Mouse (Mus musculus) hindbrain, embryonic 13.5 days (tissue): ENCODE results near the gene Ihh. TPM values are rescaled to one million over a fixed set of nuclear protein-coding genes. Genes with fewer than 3 reads are reported as not detected.

Experiments
- ATAC-seq: fragments of 200-750 bp; cut with Nextera tagmentation; 2 replicates; pipeline ENCODE4 v1.8.0; 2017; ENCODE audit warnings: moderate TSS enrichment; ENCODE audit not compliant: low FRiP score
- H3K27ac ChIP-seq: fragments of 300-500 bp; sonication (generic); 2 replicates; pipeline ENCODE4 v1.5.1; 2015; ENCODE audit warnings: inconsistent platforms, mild to moderate bottlenecking, moderate library complexity
- H3K27me3 ChIP-seq: fragments of 300-500 bp; sonication (generic); 2 replicates; pipeline ENCODE4 v1.6.1; 2015; ENCODE audit warnings: mild to moderate bottlenecking, inconsistent platforms
- H3K36me3 ChIP-seq: fragments of 300-500 bp; sonication (generic); 2 replicates; pipeline ENCODE4 v1.6.1; 2015; ENCODE audit warnings: mild to moderate bottlenecking, inconsistent platforms
- H3K4me1 ChIP-seq: fragments of 300-500 bp; sonication (generic); replicated peaks from 2 replicates; pipeline ENCODE4 v1.6.1; 2015; ENCODE audit warnings: inconsistent platforms
- H3K4me2 ChIP-seq: fragments of 300-500 bp; sonication (generic); 2 replicates; pipeline ENCODE4 v1.6.1; 2015; ENCODE audit warnings: inconsistent platforms, mild to moderate bottlenecking, moderate library complexity
- H3K4me3 ChIP-seq: fragments of 300-500 bp; sonication (generic); 2 replicates; pipeline ENCODE4 v1.5.1; 2015; ENCODE audit warnings: mild to moderate bottlenecking, inconsistent platforms
- H3K9ac ChIP-seq: fragments of 300-500 bp; sonication (generic); 2 replicates; pipeline ENCODE4 v1.6.1; 2015; ENCODE audit warnings: mild to moderate bottlenecking, inconsistent platforms
- H3K9me3 ChIP-seq: fragments of 300-500 bp; sonication (generic); 2 replicates; pipeline ENCODE4 v1.6.1; 2016; ENCODE audit warnings: inconsistent platforms
- WGBS: fragments of 180-500 bp; shearing (Covaris S2); methylation state at CpG from one replicate; pipeline ENCODE4 v1.1.7; 2015; 5-methylcytosine and 5-hydroxymethylcytosine counted together
- polyA plus RNA-seq: library from polyadenylated mRNA; unstranded; fragments of >200 nt; fragmentation: Nextera tagmentation; extraction: Ambion mirVana; gene quantifications from 2 replicates; pipeline ENCODE4 v1.2.1, GENCODE M21; 2015

Gene Ihh
- polyA plus RNA-seq = 0.14 and 0.21 TPM in 2 replicates

DNA sequence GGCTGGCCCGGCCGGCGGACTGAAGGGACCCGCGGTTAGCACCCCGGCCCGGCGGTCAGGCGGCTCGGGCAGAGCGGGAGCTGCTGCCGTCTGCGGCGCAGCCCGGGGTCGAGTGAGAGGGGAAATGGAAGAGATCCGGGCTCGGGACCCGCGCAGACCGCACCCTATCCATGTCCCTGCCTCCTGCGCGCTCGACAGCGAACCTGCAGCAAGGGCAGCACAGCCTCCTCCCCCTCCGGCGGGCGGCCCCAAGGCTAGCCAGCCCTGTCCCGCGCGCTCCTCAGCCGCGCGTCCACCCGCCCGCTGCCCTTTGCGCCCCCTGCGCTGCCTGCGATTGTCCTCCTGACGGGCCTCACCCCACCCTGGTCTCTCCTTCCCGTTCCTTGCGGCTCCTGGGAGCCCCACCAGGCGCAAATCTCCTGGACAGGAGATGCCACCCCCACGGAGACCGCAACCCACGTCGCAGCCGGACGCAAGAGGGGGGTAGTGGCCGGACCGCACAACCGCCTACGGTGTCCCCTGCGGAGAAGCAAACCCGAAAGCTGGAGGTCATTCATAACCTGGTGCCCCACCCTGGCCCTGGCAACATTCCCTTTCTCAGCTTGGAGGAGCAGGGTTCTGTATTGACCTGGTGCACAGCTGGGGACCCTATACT is at the start of gene Ihh:
Gene Ihh (minus strand): TSS at position 117 of the 655 bp plus-strand sequence.
- Histone ChIP-seq H3K36me3 (no peaks in the 10 kb centered on the region), H3K9ac (peak within 1 kb of the TSS; percentile 56), H3K27ac (no peak within 1 kb of the TSS), H3K4me1 (peaks cover 43% of the 10 kb centered on the region), H3K4me3 (peak within 1 kb of the TSS; percentile 39), H3K4me2 (peak within 1 kb of the TSS; percentile 58), H3K9me3 (no peaks in the 10 kb centered on the region), H3K27me3 (peaks cover 95% of the 10 kb centered on the region)
- ATAC-seq = no peak
- WGBS = 1% methylated on average over 53 of the region's 55 CpGs

DNA sequence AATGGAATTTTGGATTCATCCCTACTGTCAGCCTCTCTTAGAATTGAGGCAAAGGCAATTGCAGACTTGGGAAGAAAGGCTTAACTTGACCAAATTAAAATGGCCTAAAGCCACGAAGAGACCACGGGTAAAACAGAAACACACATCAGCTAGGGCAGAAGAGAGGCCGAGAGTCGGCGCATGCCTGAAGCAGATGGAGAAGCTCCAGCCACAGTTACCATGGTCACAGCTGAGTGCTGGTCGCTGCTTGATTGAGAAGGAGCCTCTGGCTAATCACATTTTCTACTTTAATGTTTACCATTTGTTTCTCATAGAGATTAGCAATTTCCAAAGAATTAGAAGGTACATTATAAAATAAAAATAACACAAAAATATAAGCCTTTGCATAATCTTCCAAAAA is 49.7 kb upstream of the Ihh start:
- no peaks in the 10 kb centered on the region for H3K9me3 ChIP-seq
- no peak overlapping the region for H3K9ac ChIP-seq
- no peak overlapping the region for H3K4me2 ChIP-seq
- H3K4me3 ChIP-seq = no peak overlapping the region
- peaks cover 8% of the 10 kb centered on the region; the same call in 1 of the 2 replicates for H3K27me3 ChIP-seq
- H3K4me1 ChIP-seq = no peaks in the 10 kb centered on the region
- no peak for ATAC-seq
- H3K36me3 ChIP-seq = no peaks in the 10 kb centered on the region
- no peak overlapping the region for H3K27ac ChIP-seq
- WGBS = 72% methylated on average over 6 of the region's 6 CpGs

DNA sequence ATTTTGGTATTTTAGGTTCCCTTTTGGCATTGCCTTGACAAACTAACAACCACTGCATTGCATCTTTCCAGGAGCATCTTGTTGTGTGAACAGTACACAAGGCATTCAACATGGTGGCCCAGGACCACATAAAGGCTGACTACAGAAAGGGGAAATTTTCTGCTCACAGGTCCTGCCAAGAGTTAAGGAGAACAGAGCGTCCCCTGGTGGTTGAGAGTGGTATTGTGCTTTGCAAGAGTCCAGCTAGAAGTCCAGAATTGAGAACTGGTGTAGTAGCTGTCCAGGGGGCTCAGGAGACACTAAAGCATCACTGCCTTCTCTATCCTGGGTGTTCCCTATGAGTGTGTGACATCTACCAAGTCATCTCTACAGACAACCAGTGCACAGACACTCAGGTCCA is 49.0 kb upstream of the Ihh start:
- Histone ChIP-seq H3K27ac (no peak overlapping the region), H3K9me3 (no peaks in the 10 kb centered on the region), H3K4me1 (no peaks in the 10 kb centered on the region), H3K4me3 (no peak overlapping the region), H3K36me3 (no peaks in the 10 kb centered on the region), H3K4me2 (no peak overlapping the region), H3K9ac (no peak overlapping the region), H3K27me3 (0 out of 2 replicates have a peak, but pooled peaks cover 4% of the 10 kb centered on the region)
- WGBS = 8% methylated on average over 1 of the region's 1 CpGs
- ATAC-seq = no peak

DNA sequence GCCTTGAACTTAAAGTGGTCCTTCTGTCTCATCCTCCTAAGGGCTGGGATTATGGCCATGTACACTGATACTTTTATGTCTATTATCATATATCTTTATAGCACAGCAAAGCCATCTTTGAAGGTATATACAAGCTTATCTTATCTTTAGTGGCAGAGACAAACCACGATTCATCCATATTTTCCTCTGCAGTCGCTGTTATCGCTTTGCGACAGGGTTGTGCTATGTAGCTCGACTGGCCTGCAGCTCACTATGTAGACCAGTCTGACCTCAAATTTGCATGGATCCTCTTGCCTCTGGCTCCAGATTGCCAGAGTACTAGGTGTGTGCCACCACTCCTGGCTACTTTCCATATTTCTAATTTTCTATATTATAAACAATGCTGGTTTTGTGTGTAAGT is 47.7 kb upstream of the Ihh start:
- ATAC-seq = no peak

DNA sequence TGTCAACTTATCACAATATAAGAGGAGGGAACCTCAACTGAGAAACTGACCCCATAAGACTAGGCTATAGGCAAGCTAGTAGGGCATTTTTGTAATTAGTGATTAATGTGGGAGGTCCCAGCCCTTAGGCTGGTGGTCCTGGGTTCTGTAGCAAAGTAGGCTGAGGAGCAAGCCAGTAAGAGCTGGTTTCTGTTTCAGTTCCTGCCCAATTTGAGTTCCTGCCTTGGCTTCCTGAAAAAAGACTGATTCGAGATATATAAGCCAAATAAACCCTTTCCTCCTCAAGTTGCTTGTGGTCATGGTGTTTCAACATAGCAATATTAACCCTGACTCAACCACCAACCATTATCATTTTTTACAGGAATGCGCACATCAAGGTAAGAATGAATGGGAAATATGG is 45.8 kb upstream of the Ihh start:
- H3K9me3 ChIP-seq = no peaks in the 10 kb centered on the region
- H3K4me2 ChIP-seq = no peak overlapping the region
- ATAC-seq = no peak
- no peak overlapping the region for H3K4me3 ChIP-seq
- no peaks in the 10 kb centered on the region for H3K36me3 ChIP-seq
- no peaks in the 10 kb centered on the region for H3K27me3 ChIP-seq
- no peak overlapping the region for H3K27ac ChIP-seq
- H3K9ac ChIP-seq = no peak overlapping the region
- WGBS = 82% methylated on average over 2 of the region's 2 CpGs
- H3K4me1 ChIP-seq = no peaks in the 10 kb centered on the region

More for the DNA sequence above, 47.7 kb upstream of the Ihh start:
- Histone ChIP-seq H3K27ac (no peak overlapping the region), H3K4me2 (no peak overlapping the region), H3K36me3 (no peaks in the 10 kb centered on the region), H3K9me3 (no peaks in the 10 kb centered on the region), H3K27me3 (0 out of 2 replicates have a peak, but pooled peaks cover 3% of the 10 kb centered on the region), H3K4me1 (no peaks in the 10 kb centered on the region), H3K9ac (no peak overlapping the region), H3K4me3 (no peak overlapping the region)
- 88% methylated on average over 5 of the region's 5 CpGs for WGBS

DNA sequence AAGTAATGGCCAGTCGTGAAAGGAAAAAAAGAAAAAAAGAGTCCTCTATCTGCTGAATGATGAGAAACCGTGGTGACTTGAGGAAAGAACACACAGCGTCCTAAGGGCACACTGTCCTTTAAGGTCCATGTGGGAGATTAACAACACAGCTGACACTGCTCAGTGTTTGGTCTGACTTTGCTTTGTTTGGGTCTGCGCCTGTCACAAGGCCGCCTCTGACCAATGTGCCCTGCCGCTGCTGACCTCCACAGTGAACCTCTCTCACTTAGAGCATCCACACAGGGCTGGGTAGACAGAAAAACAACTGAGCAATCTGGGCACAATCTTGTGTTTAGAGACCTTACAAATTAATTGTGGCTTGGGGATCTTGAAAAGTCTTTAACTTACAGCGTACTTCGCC is 25.5 kb upstream of the Ihh start:
- Histone ChIP-seq H3K36me3 (no peaks in the 10 kb centered on the region), H3K27me3 (no peaks in the 10 kb centered on the region), H3K9ac (no peak overlapping the region), H3K4me1 (peaks cover 10% of the 10 kb centered on the region), H3K9me3 (no peaks in the 10 kb centered on the region), H3K4me2 (no peak overlapping the region), H3K4me3 (no peak overlapping the region), H3K27ac (no peak overlapping the region)
- ATAC-seq = no peak
- WGBS = 84% methylated on average over 8 of the region's 8 CpGs

DNA sequence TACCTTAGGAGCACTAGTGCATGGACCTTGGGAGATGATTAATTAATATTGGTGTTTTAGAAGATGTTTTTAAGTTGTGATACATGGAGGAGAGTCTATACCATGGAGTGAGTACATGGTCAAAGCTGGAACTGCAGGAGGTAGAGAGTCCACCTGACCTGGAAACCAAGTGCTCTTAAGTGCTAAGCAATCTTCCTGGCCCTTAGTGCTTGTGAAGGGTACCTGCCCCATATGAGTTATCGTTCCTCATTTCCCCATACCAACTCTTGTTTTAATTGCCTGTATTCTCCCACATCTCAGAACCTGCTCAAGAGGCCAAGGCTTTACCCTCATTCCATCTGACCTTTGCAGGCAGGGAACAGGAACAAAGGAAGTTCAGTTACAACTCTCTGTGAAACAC is 24.5 kb upstream of the Ihh start:
- Histone ChIP-seq H3K27me3 (no peaks in the 10 kb centered on the region), H3K4me3 (no peak overlapping the region), H3K4me1 (peaks cover 10% of the 10 kb centered on the region), H3K4me2 (no peak overlapping the region), H3K36me3 (no peaks in the 10 kb centered on the region), H3K9ac (no peak overlapping the region), H3K27ac (no peak overlapping the region), H3K9me3 (no peaks in the 10 kb centered on the region)
- 90% methylated on average over 1 of the region's 1 CpGs for WGBS
- no peak for ATAC-seq

DNA sequence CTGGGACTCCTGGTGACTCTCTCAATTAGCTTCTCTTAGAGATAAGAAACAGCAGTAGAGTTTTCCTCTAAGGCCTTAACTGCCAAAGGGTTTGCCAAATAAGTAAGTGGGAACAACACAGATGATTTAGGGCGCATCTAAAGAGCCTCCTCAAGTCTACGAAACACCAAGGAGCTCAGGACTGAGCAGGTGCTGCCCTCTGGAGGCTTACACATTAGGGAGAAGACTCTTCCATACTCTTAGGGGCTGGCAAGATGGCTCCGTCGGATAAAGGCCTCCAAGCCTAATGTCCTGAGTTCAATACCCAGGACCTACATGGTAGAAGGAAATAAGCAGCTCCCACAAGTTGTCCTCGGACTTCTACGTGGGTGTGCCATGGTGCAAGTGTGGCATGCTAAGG is 22.1 kb upstream of the Ihh start:
- no peak for ATAC-seq
- Histone ChIP-seq H3K27me3 (no peaks in the 10 kb centered on the region), H3K9me3 (no peaks in the 10 kb centered on the region), H3K4me1 (peaks cover 5% of the 10 kb centered on the region), H3K27ac (no peak overlapping the region), H3K4me2 (no peak overlapping the region), H3K9ac (no peak overlapping the region), H3K36me3 (no peaks in the 10 kb centered on the region), H3K4me3 (no peak overlapping the region)
- 80% methylated on average over 6 of the region's 6 CpGs for WGBS

DNA sequence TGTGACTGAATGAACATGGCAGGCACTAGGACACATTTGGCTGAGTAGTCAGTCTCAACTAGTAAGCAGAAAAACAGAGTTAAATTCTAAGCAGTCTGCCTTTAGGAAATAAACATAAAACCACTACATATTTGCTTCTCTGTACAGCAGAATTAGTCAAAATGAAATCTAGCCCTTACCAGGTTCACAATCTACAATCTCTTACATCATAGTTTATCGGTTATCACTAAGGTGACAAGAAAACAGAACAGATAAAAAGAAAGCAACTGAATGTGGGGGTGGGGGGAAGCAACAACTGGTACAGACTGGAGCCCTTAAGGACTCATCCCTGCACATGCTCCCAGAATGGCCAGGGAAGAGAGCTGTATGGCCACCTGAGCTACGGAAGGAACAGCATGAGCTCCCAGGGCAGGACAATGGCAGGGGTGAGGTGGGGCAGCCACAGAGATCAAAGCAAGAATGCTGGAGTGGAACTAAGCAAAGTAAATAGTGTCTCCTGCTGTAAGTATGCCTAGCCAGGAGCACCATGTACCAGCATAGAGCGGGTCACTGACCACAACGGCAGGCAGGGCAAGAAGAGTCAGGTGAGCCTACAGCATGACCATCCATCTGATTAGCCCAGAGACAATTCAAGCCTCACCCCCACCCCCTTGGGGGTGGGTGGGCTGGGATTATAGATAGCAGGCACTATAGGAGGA is 20.0 kb upstream of the Ihh start:
- no peak overlapping the region for H3K9ac ChIP-seq
- no peaks in the 10 kb centered on the region for H3K27me3 ChIP-seq
- H3K27ac ChIP-seq = no peak overlapping the region
- no peaks in the 10 kb centered on the region for H3K36me3 ChIP-seq
- no peak for ATAC-seq
- H3K9me3 ChIP-seq = no peaks in the 10 kb centered on the region
- H3K4me3 ChIP-seq = no peak overlapping the region
- 61% methylated on average over 4 of the region's 4 CpGs for WGBS
- no peaks in the 10 kb centered on the region for H3K4me1 ChIP-seq
- no peak overlapping the region for H3K4me2 ChIP-seq

DNA sequence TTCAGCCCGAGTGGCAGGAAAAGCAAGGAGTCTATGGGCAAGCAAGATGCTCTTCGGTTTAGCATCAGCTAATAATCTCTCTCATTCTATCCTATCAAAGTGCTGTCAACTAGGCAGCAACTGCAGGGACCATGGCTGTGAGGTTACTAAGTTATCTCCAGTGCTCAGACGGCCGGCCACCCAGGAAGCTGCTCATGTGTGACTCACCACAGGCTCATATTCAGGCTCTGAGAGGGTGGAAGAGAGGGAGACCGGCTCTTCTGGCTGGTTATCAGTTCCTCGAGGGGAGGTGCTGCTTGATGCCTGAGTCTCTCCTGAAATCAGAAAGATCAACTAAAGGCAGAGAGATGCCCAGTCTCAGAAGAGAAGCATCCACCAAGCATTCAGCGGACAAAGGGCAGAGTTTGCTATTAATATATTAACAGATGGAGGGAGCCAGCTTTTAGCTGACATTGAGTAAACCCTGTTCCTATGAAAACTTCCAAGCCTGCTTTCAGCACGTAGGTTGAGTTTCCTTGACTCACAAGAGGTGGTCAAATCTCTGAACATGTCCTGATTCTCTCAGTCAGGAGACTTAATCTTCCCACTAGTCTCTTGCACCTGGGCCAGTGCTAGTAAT is 16.6 kb upstream of the Ihh start:
- 81% methylated on average over 8 of the region's 8 CpGs for WGBS
- Histone ChIP-seq H3K4me1 (peaks cover 7% of the 10 kb centered on the region), H3K4me2 (no peak overlapping the region), H3K4me3 (no peak overlapping the region), H3K36me3 (no peaks in the 10 kb centered on the region), H3K27me3 (no peaks in the 10 kb centered on the region), H3K9me3 (no peaks in the 10 kb centered on the region), H3K27ac (no peak overlapping the region), H3K9ac (no peak overlapping the region)
- no peak for ATAC-seq

DNA sequence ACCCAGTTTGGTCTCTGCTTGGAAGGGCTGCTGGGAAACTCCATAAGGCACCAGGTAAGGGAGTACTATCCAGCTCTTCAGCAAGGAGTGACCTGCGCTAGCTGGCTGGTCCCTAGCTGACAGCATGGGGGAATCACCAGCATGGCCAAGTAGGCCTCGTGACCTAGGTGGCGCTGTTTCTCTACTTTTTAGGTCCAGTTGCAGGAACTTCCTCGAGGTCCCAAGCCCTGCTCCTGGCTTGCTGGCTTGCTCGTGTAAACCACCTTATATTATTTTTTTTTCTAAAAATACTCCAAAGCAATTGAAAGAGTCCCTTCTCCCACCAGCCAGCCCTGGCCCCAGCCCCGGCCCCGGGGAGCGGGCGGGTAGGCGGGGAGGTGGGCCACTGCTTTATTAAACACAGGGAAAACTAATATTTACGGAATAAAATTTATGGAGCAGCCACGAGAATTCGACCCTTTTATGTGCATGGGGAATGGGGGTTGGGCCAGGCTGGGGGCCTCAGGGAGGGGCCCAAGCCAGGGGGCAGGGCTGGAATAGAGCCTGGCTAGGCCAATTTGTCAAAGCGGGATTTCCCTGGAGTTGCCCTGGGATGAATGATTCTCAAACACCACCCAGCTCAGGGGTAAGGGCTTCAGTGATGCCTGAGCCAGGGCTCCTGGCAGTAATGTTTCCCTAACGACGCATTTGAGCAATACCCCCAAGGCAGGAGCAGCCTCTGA is 13.2 kb upstream of the Ihh start:
- Histone ChIP-seq H3K4me3 (no peak overlapping the region), H3K4me2 (peak overlapping the region; percentile 45), H3K4me1 (peaks cover 7% of the 10 kb centered on the region), H3K27me3 (peaks cover 7% of the 10 kb centered on the region; the same call in 1 of the 2 replicates), H3K36me3 (no peaks in the 10 kb centered on the region), H3K9me3 (no peaks in the 10 kb centered on the region), H3K9ac (peak overlapping the region; percentile 39), H3K27ac (no peak overlapping the region)
- 17% methylated on average over 16 of the region's 16 CpGs for WGBS
- ATAC-seq = 0 out of 2 replicates have a peak, but pooled peaks have one; percentile 32

DNA sequence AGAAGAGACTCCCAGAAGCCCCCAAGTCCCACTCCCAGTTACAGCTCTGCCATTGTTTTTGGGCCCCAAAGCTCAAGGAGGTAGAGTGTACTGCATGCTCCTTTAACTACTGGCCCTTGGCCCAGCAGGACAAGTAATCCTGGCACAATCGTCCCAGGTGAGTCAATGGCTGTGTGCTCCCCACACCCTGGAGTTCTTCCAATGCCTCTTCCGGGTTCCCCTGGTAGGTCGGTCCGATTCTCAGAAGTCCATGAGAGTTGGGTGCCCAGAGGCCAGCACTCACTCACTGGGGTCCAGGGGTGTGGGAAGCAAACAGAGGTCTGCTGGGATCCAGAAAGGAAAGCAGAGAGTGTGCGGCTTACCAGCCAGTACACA is 11.4 kb upstream of the Ihh start:
- no peak overlapping the region for H3K9ac ChIP-seq
- H3K27me3 ChIP-seq = peaks cover 18% of the 10 kb centered on the region
- no peak overlapping the region for H3K4me2 ChIP-seq
- no peaks in the 10 kb centered on the region for H3K9me3 ChIP-seq
- 90% methylated on average over 5 of the region's 5 CpGs for WGBS
- H3K27ac ChIP-seq = no peak overlapping the region
- H3K4me1 ChIP-seq = peaks cover 7% of the 10 kb centered on the region
- H3K36me3 ChIP-seq = no peaks in the 10 kb centered on the region
- no peak overlapping the region for H3K4me3 ChIP-seq
- no peak for ATAC-seq
